Mouse (Mus musculus) spleen, postnatal 4 days (tissue): ENCODE measurements around the gene Jade3.
"Not testable (repeated sequence)": the region's sequence is repeated elsewhere in the genome, so short reads cannot be mapped to it uniquely, and the experiment has no call there.

Experiments used
- DNase-seq, 2 experiments: peaks; one replicate each; pipeline ENCODE4 v3.0.0; 2022; ENCODE audit warnings: low spot score in 2 of 2

Gene Jade3

GRCm38 (mm10) chrX:20425140-20425838 lies at the start of gene Jade3:
Jade3 (plus strand) TSS chrX:20425688.
- DNase-seq: peak; percentile 77 to 85

- DNase-seq: no peak
Measured at GRCm38 (mm10) chrX:20379347-20380014, 46.0 kb upstream of the Jade3 start.

GRCm38 (mm10) chrX:20382260-20382659 lies 43.2 kb upstream of the Jade3 start:
- no peak for DNase-seq

GRCm38 (mm10) chrX:20387006-20387405 lies 38.5 kb upstream of the Jade3 start:
- DNase-seq: no peak

- DNase-seq: not testable (repeated sequence)
Measured at GRCm38 (mm10) chrX:20391964-20392363, 33.5 kb upstream of the Jade3 start.

- no peak for DNase-seq
Measured at GRCm38 (mm10) chrX:20392942-20393341, 32.5 kb upstream of the Jade3 start.

- no peak for DNase-seq
Measured at GRCm38 (mm10) chrX:20404068-20404467, 21.4 kb upstream of the Jade3 start.

GRCm38 (mm10) chrX:20406909-20407308 lies 18.6 kb upstream of the Jade3 start:
- no peak for DNase-seq

- no peak for DNase-seq
Measured at GRCm38 (mm10) chrX:20407676-20408075, 17.8 kb upstream of the Jade3 start.

GRCm38 (mm10) chrX:20411382-20411781 lies 14.1 kb upstream of the Jade3 start:
- DNase-seq: no peak

GRCm38 (mm10) chrX:20412221-20412620 lies 13.3 kb upstream of the Jade3 start:
- DNase-seq: no peak

- DNase-seq: no peak
Measured at GRCm38 (mm10) chrX:20414885-20415622, 10.4 kb upstream of the Jade3 start.

- no peak for DNase-seq
Measured at GRCm38 (mm10) chrX:20418461-20418860, 7.0 kb upstream of the Jade3 start.

- no peak for DNase-seq
Measured at GRCm38 (mm10) chrX:20419536-20419935, 6.0 kb upstream of the Jade3 start.

GRCm38 (mm10) chrX:20425839-20426449 lies 456 bp downstream of the Jade3 start:
- peak; percentile 32 to 78 for DNase-seq

GRCm38 (mm10) chrX:20483213-20483612 lies 57.7 kb downstream of the Jade3 start:
- no peak for DNase-seq

- DNase-seq: no peak
Measured at GRCm38 (mm10) chrX:20497682-20498081, 72.2 kb downstream of the Jade3 start.

GRCm38 (mm10) chrX:20520290-20520939 lies 94.9 kb downstream of the Jade3 start:
- DNase-seq: no peak

GRCm38 (mm10) chrX:20521578-20521977 lies 96.1 kb downstream of the Jade3 start:
- DNase-seq: no peak

GRCm38 (mm10) chrX:20532621-20533020 lies 107.1 kb downstream of the Jade3 start:
- DNase-seq: no peak

- no peak for DNase-seq
Measured at GRCm38 (mm10) chrX:20543867-20544266, 118.4 kb downstream of the Jade3 start.

GRCm38 (mm10) chrX:20547609-20548008 lies 122.1 kb downstream of the Jade3 start:
- DNase-seq: no peak
